Mouse (Mus musculus): ENCODE data around the gene Mgrn1.

Mgrn1 gene

GRCm38 (mm10) chr16:4909745-4910144, 23.7 kb downstream of the Mgrn1 start:
- no peak for DNase-seq

- DNase-seq = no peak
These were observed 24.7 kb downstream of the Mgrn1 start for GRCm38 (mm10) chr16:4910758-4911157.

GRCm38 (mm10) chr16:4912074-4912648, 26.1 kb downstream of the Mgrn1 start:
- no peak for DNase-seq

- DNase-seq = peak; percentile 19
These were observed 27.1 kb downstream of the Mgrn1 start for GRCm38 (mm10) chr16:4912907-4913782.

- peak; percentile 96 for DNase-seq
These were observed 28.0 kb downstream of the Mgrn1 start for GRCm38 (mm10) chr16:4913783-4914735.

GRCm38 (mm10) chr16:4915931-4916330, 29.9 kb downstream of the Mgrn1 start:
- DNase-seq = no peak

DNA sequence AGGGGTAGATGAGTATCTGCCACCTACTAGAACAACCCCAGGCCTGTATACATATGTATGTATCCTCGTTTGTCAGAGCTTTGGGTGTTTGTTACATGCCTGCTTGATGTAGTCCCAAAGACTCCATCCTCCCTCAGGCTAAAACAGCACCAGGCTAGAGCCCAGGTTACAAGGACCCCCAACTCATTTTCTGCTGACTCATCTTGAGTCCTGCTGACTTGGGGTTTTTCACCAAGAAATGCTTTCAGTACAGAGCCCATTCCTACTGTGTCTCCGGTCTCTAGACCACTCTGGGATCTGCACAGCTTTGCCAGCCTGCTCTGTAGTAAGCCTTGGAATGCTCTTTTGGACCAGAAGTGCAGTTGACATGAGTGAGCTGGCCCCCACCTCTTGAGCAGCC, 30.6 kb downstream of the Mgrn1 start:
- DNase-seq = no peak

DNA sequence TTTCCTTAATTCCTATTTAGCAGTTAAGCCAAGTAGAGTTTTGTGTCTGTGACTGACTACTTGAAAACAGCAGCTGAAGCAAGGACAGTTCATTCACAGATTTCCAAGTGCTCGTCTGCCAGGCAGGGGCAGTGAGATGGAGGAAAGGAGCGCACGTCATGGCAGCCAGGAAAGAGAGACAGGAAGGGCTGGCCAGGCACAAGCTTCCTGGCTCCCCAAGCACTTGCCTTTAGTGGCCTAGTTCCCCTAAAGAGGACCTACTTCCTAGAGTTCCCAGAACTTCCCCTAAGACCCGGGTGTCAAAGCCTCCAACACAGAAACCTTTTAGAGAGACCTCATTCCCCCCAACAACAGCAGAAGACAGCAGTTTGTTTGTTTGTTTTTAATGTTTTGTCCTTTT, 34.5 kb downstream of the Mgrn1 start:
- no peak for DNase-seq

GRCm38 (mm10) chr16:4922481-4922880, 36.4 kb downstream of the Mgrn1 start:
- no peak for DNase-seq

- DNase-seq = no peak
These were observed 37.9 kb downstream of the Mgrn1 start for GRCm38 (mm10) chr16:4923996-4924395.

DNA sequence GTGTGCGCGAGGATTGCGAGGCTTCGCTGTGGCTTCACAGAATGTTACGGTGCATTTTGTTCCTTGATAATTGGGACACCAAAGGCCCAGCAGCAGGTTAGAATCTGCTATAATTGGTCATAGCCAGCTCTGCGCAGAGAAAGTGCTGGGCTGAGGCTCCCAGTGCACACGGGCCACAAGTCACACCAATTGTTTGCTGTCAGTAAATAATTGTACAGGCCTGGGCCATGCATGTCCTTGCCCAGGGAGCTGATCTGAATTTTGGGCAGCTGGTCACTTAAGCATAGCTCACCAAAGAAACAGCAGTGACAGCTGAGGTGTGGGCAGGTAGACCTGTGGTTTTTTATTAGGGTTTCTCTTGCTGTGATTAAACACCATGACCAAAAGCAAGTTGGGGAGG, 41.9 kb downstream of the Mgrn1 start:
- DNase-seq = no peak

DNA sequence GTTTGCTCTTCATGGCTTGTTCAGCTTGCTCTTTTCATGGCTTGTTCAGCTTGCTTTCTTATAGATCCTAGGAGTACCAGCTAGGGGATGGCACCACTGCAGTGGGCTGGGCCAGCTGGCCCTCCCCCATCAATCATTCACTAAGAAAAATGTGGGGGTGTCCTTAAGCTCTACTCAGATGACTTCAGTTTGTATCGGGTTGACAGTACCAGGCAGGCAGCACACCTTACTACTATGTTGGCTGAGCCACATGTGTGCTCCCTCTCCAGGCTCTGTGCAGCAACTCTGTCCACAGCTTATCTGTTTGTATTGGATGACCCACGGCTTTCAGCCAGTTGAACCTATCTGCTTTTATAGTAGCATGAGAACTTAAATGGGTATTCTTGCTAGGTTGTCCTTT, 42.4 kb downstream of the Mgrn1 start:
- DNase-seq = no peak

- peak; percentile 40 for DNase-seq
These were observed 46.4 kb downstream of the Mgrn1 start for GRCm38 (mm10) chr16:4932429-4932828.

DNA sequence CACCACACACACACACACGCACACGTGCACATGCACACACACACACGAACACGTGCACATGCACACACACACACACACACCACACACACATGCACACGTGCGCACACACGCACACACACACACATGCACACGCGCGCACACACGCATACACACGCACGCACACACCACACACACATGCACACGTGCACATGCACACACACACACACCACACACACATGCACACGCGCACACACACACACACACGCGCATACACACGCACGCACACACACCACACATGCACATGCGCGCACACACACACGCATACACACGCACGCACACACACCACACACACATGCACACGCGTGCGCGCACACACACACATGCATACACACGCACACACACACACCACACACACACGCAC, 49.4 kb downstream of the Mgrn1 start:
- no peak for DNase-seq

GRCm38 (mm10) chr16:4935931-4936703, 50.1 kb downstream of the Mgrn1 start:
- DNase-seq = no peak

GRCm38 (mm10) chr16:4937351-4938190, 51.5 kb downstream of the Mgrn1 start:
- DNase-seq = no peak

DNA sequence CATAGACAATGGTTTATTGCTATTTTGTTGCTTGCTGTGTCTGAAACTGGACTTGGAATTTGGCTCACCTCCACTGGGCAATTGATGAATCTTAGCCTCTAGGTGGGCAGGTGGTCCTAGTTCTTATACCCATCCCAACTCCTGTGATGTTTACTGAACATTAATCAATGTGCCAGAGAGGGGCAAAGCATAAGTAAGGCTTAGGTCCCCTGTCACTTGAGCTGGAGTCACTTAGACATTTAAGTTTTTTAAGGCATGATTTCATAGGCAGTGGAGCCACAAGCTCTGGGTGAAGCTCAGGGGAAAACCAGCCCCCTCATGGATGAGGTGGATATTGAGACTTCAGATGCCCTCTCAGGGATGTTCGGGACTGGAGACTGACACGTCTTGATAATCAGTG, 52.4 kb downstream of the Mgrn1 start, which contains the start of gene Nudt16l1:
Gene Nudt16l1, plus strand, starts transcription at position 301 of the 400 bp plus-strand sequence.
- DNase-seq = no peak

DNA sequence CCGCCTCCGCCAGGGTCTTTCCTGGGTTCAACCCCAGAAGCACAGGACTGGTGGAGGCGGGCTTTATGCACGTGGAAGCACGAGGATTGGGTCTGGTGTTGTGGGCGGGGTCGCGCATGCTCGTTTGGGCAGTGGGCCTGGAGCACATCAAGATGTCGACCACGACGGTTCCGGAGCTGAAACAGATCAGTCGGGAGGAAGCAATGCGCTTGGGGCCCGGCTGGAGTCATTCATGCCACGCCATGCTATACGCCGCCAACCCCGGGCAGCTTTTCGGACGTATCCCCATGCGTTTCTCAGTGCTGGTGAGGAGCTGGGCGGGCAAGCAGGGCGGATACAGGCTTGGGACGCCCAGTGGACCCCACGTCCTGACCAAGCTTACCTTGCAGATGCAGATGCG, 52.9 kb downstream of the Mgrn1 start:
- peak; percentile 97 for DNase-seq

- DNase-seq = peak; percentile 28
These were observed 53.4 kb downstream of the Mgrn1 start for GRCm38 (mm10) chr16:4939412-4939811.

DNA sequence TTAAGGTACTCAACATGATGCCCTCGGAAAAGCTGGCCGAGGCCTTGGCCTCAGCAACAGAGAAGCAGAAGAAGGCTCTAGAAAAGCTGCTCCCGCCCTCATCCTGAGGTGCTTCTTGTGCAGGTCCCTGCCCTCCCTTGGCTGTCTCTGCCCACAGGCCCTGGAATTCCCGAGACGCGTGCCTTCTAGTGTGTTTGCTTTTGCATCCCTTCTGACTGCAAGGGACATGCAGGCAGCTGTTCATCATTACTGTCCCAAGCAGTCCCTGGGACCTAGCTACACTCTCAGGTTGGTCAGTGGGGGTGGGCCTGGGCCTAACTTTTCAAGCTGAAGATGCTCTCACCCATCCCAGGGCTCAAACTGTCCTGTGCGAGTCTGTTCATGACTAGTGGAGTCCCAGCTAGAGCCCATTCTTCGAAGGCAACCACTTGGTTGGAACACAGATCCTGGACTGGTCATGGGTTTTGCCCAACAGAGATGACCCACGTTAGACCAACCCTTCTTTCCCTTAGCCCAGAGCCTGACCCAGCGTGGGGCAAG, 54.3 kb downstream of the Mgrn1 start:
- no peak for DNase-seq

- DNase-seq = no peak
These were observed 55.0 kb downstream of the Mgrn1 start for GRCm38 (mm10) chr16:4941016-4941415.

All from lung, postnatal 14 days (tissue).